Mouse (Mus musculus): ENCODE results near the gene Hoxd13. TPM values are rescaled to one million over a fixed set of nuclear protein-coding genes. Genes with fewer than 3 reads are reported as not detected.

The Hoxd13 gene
- polyA plus RNA-seq, 1 experiment from 2014 or later: 0.06 TPM

DNA sequence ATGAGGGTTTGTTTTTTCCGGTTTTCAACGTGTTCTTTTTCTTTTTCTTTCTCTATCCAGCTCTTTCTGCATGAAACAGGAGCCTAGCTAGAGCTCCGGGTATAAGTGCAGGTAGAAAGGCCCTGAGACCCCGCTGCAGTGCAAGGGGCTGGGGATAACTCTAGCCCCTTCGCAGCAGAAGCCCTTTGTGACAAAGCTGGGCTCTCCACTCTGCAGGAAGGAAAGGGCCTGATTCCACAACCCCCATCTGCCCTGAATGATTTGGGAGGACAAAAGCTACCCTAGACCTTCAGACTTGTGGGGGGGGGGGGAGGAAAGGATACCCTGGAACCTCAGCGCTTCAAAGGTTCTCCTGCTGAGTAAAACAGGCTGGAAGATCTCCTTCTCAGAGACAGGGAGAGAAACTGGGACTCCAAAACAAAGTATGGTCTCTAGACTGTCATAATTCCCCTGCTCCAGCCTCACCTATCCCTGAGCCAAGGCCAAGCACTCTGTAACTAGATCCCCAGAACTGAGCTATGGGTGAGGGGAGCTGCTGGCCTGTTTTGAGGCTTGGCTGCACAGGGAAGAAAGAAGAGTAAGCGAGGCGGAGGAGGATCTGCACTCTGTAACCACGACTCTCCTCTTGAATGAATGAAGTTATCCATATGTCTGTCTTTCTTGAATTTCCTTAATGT lies 8.4 kb downstream of the Hoxd13 start:
- 2% methylated on average over 9 of the region's 9 CpGs for WGBS

DNA sequence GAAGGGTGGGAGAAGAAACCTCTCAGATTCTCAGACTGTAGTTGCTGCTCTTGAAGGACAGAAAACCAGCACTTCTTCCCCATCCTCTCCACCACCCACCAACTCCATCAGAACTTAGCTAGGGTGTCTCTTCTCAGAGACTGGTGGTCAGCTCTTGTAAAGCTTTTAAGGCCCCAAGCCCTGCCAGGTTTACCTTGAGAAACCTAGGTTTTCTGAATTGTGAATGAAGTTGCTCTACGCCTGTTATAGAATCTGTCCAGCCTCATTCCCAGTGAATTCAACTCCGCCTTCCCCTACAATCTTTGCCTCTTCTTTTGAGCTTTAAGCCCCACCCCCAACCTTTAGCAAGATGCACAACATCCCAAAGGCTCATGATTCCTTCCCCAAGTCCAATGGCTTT lies 9.0 kb downstream of the Hoxd13 start:
- Histone ChIP-seq H3K4me2 (no peak overlapping the region), H3K9me3 (no peaks in the 10 kb centered on the region), H3K27ac (no peak overlapping the region), H3K9ac (no peak overlapping the region), H3K4me1 (peaks cover 7% of the 10 kb centered on the region; the same call in 1 of the 2 replicates), H3K36me3 (replicated peaks) (no peaks in the 10 kb centered on the region), H3K27me3 (replicated peaks) (peaks cover 100% of the 10 kb centered on the region), H3K4me3 (no peak overlapping the region)
- no peak for ATAC-seq (replicated peaks)
- WGBS: 14% methylated on average over 2 of the region's 2 CpGs

More for the DNA sequence above, 8.4 kb downstream of the Hoxd13 start:
- ATAC-seq (replicated peaks): no peak
- no peak overlapping the region for H3K27ac ChIP-seq
- H3K4me1 ChIP-seq: peaks cover 4% of the 10 kb centered on the region; the same call in 1 of the 2 replicates
- no peaks in the 10 kb centered on the region for H3K9me3 ChIP-seq
- H3K4me3 ChIP-seq: no peak overlapping the region
- H3K9ac ChIP-seq: no peak overlapping the region
- no peaks in the 10 kb centered on the region for H3K36me3 ChIP-seq (replicated peaks)
- H3K27me3 ChIP-seq (replicated peaks): peaks cover 100% of the 10 kb centered on the region
- H3K4me2 ChIP-seq: no peak overlapping the region

DNA sequence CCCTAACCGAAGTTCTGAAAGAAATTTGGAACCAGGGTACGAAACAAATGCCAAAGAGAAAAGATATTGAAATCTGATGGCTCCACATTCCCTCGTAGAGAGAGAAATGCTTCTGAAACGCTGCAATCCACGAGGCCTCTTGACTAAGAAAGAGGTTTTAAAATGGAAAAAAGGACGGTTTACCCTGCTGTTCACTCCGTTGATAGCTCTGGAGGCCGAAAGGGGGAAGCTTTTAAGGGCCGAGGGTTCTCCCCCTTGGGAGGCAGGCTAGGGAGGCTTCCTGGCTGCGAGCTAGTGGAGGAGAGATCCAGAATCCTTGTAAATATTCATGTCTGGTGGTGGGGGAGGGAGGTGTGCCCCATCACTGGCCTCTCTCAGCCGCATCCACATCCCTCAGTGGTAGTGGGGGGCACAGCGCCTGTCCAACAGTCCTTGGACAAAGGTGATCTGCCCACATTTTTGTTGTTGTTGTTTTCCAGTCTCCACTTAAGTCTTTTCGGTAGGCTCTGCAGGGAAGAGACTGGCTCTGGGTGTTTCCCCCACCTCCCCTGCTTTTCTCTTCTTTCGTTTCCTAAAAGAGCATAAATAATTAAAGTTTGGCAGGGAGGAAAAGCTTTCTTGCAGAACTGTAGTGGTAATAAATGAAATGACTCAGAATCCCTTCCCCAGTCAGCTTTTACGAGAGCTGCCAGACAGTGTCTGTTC lies 10.9 kb downstream of the Hoxd13 start, which contains the start of gene Hoxd11:
Gene Hoxd11 (plus strand): TSS at position 667 of the 705 bp plus-strand sequence.
- Histone ChIP-seq H3K9ac (no peak within 1 kb of the TSS), H3K4me3 (no peak within 1 kb of the TSS), H3K27ac (no peak within 1 kb of the TSS), H3K4me2 (no peak within 1 kb of the TSS), H3K36me3 (replicated peaks) (no peaks in the 10 kb centered on the region), H3K4me1 (peaks cover 10% of the 10 kb centered on the region; the same call in 1 of the 2 replicates), H3K27me3 (replicated peaks) (peaks cover 99% of the 10 kb centered on the region), H3K9me3 (no peaks in the 10 kb centered on the region)
- ATAC-seq (replicated peaks): no peak
- 1% methylated on average over 15 of the region's 15 CpGs for WGBS

DNA sequence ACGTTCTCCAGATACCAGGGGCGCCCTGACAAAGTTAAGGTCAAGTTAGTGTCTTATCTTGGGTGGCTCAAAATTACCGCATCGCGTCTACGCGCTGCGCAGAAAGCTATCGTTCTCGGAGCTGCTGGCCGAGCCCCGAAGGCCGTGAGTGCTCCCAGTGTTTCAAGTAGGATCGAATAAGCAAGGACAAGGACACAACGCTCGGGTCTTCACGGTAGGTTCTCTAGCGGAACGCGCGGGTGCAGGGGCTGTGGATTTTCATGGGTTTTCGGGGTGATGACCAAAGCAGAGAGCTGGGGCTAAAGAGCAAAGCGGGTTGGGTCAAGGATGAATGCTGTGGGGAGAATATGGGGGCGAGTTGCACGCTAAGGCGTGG lies 11.5 kb downstream of the Hoxd13 start:
- H3K36me3 ChIP-seq (replicated peaks): no peaks in the 10 kb centered on the region
- no peak overlapping the region for H3K27ac ChIP-seq
- H3K4me1 ChIP-seq: peaks cover 10% of the 10 kb centered on the region; the same call in 1 of the 2 replicates
- WGBS: 2% methylated on average over 26 of the region's 26 CpGs
- peaks cover 99% of the 10 kb centered on the region for H3K27me3 ChIP-seq (replicated peaks)
- H3K9me3 ChIP-seq: no peaks in the 10 kb centered on the region
- H3K9ac ChIP-seq: no peak overlapping the region
- no peak overlapping the region for H3K4me2 ChIP-seq
- H3K4me3 ChIP-seq: no peak overlapping the region
- no peak for ATAC-seq (replicated peaks)

DNA sequence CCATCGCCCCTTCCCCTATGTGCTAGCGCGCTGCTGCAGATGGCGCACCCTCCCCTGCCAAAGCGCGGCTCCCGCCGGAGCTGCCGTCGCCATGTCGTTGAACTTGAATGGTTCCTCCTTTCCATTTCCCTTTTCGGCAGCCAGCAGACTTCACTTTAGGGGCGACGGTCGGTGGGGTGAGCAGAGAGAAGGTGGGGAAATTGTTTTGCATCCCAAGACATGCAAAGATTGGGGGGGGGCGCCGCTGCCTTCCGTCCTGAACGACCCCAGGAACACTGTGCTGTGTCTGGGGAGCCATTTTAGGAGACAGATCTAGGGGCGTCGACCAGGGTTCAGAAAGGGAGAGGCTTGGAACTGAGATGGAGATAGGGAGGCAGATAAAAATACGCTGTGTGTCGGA lies 11.9 kb downstream of the Hoxd13 start:
- H3K36me3 ChIP-seq (replicated peaks): no peaks in the 10 kb centered on the region
- H3K27me3 ChIP-seq (replicated peaks): peaks cover 99% of the 10 kb centered on the region
- WGBS: under 1% methylated on average over 23 of the region's 23 CpGs

DNA sequence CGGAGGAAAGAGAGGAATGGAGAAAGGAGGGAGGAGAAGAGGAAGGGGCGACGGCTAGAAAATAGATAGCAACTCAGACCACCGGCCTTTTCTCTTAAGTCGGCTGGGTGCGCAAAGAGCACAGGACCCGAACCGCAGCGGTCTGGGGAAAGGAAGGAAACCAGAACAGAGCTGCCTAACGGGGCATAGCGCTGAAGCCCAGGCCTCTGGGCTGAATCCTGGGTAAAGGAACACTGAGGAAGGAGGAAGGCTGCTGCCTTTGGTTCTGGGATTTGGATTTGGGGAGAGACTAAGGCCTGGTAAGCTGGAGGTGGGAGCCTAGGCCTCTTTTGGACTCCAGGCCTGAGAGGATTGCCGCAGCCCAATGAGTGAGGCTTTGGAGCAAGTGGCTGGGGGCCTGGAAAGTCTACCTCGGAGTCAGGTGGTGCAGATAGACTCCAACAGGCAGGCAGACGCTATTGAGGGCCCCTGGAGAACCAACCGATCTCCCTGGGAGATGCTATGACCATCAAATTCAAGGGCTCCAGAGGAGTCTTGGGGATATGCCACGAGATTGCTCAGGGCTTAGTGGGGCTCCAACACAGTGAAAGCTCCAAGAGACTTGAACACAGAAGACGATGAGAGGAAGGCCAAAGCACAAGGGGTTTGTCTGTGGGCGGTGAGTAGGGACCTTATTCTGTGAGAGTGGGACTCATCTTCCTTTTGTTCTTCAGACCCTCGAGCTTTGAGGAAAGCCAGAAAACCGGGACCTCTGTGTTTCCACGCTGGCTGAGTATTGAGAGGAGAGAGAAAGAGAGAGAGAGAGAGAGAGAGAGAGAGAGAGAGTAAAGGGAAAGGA lies 12.7 kb downstream of the Hoxd13 start:
- Histone ChIP-seq H3K4me1 (peaks cover 10% of the 10 kb centered on the region; the same call in 1 of the 2 replicates), H3K9ac (no peak overlapping the region), H3K36me3 (replicated peaks) (no peaks in the 10 kb centered on the region), H3K9me3 (no peaks in the 10 kb centered on the region), H3K4me2 (no peak overlapping the region), H3K27me3 (replicated peaks) (peaks cover 98% of the 10 kb centered on the region), H3K27ac (no peak overlapping the region), H3K4me3 (no peak overlapping the region)
- whole genome bisulfite sequencing: under 1% methylated on average over 21 of the region's 21 CpGs
- ATAC-seq (replicated peaks): no peak

More for the DNA sequence above, 11.9 kb downstream of the Hoxd13 start:
- Histone ChIP-seq H3K27ac (no peak overlapping the region), H3K4me2 (no peak overlapping the region), H3K9ac (no peak overlapping the region), H3K4me1 (peaks cover 10% of the 10 kb centered on the region; the same call in 1 of the 2 replicates), H3K9me3 (no peaks in the 10 kb centered on the region), H3K4me3 (no peak overlapping the region)
- ATAC-seq (replicated peaks): no peak

DNA sequence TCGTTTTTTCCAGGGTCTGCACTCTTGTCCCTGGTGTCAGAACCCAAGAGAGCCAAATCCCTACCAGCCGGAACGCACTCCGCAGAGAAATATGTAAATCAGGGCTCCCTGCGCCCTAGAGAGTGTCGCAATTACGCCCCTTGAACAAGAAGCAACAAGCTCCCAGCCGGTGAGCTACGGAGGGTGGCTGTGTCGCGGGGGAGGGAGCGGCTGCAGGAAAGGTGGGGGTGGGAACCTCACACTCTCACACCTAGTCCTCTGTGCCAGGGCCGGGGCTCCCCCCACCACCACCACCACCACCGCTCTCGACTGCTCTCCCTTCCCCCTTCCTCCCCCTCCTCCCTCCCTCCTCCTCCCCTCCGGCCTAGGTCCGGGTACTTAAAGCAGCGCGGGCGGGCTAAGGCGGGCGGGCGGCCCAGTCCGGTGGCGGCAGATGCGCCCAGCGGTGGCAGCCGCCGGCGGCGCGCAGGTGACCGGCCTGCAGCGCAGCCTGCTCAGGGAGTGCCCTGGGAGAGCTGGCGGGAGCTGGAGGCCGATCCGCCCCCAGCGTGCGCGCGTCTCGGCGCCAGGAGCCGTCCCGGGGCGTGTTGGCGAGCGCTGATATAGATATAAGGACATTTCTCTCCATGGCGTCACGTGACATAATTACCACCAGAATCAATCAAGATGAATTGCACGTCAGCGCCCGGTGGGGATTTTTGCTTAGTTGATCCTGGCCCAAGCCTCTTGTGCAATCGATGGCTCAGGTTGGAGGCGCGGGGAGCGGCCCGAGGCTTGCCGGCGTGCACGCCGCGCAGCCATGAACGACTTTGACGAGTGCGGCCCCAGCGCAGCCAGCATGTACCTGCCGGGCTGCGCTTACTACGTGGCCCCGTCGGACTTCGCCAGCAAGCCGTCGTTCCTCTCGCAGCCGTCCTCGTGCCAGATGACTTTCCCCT lies 13.8 kb downstream of the Hoxd13 start:
- H3K4me2 ChIP-seq: no peak overlapping the region
- no peaks in the 10 kb centered on the region for H3K36me3 ChIP-seq (replicated peaks)
- H3K27me3 ChIP-seq (replicated peaks): peaks cover 94% of the 10 kb centered on the region
- no peak overlapping the region for H3K4me3 ChIP-seq
- under 1% methylated on average over 70 of the region's 78 CpGs for WGBS
- no peak overlapping the region for H3K27ac ChIP-seq
- no peak overlapping the region for H3K9ac ChIP-seq
- ATAC-seq (replicated peaks): 0 out of 2 replicates have a peak, but pooled peaks have one; percentile 14
- peaks cover 10% of the 10 kb centered on the region; the same call in 1 of the 2 replicates for H3K4me1 ChIP-seq
- no peaks in the 10 kb centered on the region for H3K9me3 ChIP-seq

DNA sequence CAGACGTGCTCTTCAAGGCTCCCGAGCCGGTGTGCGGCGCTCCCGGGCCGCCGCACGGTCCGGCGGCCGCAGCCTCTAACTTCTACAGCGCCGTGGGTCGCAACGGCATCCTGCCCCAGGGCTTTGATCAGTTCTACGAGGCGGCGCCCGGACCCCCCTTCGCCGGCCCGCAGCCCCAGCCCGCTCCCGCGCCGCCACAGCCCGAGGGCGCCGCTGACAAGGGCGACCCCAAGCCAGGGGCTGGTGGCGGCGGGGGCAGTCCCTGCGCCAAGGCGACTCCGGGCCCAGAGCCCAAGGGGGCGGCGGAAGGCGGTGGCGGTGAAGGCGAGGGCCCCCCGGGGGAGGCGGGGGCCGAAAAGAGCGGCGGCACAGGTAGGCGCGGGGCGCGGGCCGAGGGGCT lies 14.7 kb downstream of the Hoxd13 start:
- ATAC-seq (replicated peaks): 0 out of 2 replicates have a peak, but pooled peaks have one; percentile 24
- under 1% methylated on average over 51 of the region's 51 CpGs for WGBS
- Histone ChIP-seq H3K27me3 (replicated peaks) (peaks cover 94% of the 10 kb centered on the region), H3K4me2 (0 out of 2 replicates have a peak overlapping the region, but pooled peaks have one; percentile 9), H3K27ac (no peak overlapping the region), H3K4me1 (peaks cover 10% of the 10 kb centered on the region; the same call in 1 of the 2 replicates), H3K36me3 (replicated peaks) (no peaks in the 10 kb centered on the region), H3K4me3 (no peak overlapping the region), H3K9me3 (no peaks in the 10 kb centered on the region), H3K9ac (no peak overlapping the region)

DNA sequence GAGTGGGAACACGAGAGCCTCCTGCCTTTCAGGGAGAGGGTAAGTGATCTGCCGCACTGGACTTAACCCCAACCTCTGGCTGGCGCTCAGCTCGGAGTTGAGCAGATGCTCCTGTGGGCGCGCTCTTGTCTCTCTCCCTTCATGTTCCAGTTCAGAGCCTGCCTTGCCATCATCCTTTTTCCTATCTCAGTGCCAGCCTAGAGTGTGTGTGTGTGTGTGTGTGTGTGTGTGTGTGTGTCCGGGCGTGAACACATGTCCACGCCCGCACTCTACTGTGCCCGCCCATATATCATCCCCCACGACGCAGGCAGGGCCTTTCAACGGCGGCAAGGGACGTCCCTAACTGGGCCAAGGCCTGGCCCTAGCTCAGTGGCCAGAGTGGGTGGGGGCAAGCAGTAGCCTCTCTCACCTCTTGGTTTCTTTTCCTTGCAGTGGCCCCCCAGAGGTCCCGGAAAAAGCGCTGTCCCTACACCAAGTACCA lies 15.4 kb downstream of the Hoxd13 start:
- H3K9me3 ChIP-seq: no peaks in the 10 kb centered on the region
- 1% methylated on average over 18 of the region's 18 CpGs for WGBS
- H3K27ac ChIP-seq: no peak overlapping the region
- H3K9ac ChIP-seq: no peak overlapping the region
- no peak for ATAC-seq (replicated peaks)
- no peak overlapping the region for H3K4me3 ChIP-seq
- H3K4me1 ChIP-seq: peaks cover 10% of the 10 kb centered on the region; the same call in 1 of the 2 replicates
- H3K27me3 ChIP-seq (replicated peaks): peaks cover 94% of the 10 kb centered on the region
- H3K36me3 ChIP-seq (replicated peaks): no peaks in the 10 kb centered on the region
- no peak overlapping the region for H3K4me2 ChIP-seq

DNA sequence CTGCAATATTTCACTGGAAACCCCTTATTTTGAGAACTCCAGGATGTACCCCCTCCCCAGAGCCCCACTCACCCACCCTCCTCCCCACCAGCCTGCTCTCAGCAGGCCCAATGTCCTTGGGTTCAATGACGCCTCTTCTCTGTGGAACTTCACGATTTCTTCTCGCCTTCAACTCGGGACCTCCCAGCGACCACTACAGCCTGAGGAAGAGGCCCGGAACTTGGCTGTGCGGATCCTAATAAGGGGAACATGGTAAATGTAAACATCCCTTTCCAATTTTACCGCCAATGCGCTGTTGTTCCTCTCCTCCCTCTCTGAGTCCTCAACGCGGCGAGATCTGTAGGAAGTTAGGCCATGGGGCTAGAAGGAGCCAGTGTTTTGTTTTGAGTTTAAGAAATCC lies 16.0 kb downstream of the Hoxd13 start:
- no peak overlapping the region for H3K27ac ChIP-seq
- no peaks in the 10 kb centered on the region for H3K36me3 ChIP-seq (replicated peaks)
- 2% methylated on average over 12 of the region's 12 CpGs for WGBS
- H3K4me2 ChIP-seq: no peak overlapping the region
- H3K4me1 ChIP-seq: peaks cover 10% of the 10 kb centered on the region; the same call in 1 of the 2 replicates
- no peak overlapping the region for H3K9ac ChIP-seq
- no peaks in the 10 kb centered on the region for H3K9me3 ChIP-seq
- peaks cover 94% of the 10 kb centered on the region for H3K27me3 ChIP-seq (replicated peaks)
- no peak overlapping the region for H3K4me3 ChIP-seq
- ATAC-seq (replicated peaks): no peak

DNA sequence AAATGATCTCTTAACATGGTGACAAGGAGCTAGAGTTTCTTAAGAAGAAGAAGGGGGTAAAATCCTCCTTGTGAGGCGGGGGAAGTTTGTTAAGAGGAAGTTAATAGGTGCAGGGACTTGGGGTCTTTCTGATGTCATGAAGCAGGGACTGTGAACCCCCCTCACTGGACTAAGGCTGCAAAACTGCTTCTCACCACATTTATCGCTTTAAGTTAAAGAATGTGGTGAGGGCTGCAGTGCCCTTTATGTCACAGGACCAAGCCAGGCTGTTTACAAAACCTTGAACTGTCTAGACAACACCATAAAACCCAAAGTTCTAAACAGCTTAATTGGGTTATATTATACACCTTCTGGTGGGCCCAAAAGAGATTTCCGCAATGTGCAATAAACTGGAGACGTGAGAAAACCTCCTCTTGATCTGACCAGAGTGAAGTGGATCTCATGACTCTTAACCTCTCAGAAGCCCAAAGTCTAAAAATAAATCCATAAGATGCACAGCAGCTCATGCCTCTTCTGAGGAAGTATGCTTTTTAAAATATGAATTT lies 17.0 kb downstream of the Hoxd13 start:
- H3K36me3 ChIP-seq (replicated peaks): no peaks in the 10 kb centered on the region
- H3K9me3 ChIP-seq: no peaks in the 10 kb centered on the region
- no peak overlapping the region for H3K9ac ChIP-seq
- H3K4me1 ChIP-seq: peaks cover 10% of the 10 kb centered on the region; the same call in 1 of the 2 replicates
- H3K4me2 ChIP-seq: no peak overlapping the region
- ATAC-seq (replicated peaks): no peak
- peaks cover 91% of the 10 kb centered on the region for H3K27me3 ChIP-seq (replicated peaks)
- WGBS: 15% methylated on average over 4 of the region's 4 CpGs
- no peak overlapping the region for H3K4me3 ChIP-seq
- H3K27ac ChIP-seq: no peak overlapping the region
